Mouse (Mus musculus): ENCODE data around the gene Cx3cr1.

DNA sequence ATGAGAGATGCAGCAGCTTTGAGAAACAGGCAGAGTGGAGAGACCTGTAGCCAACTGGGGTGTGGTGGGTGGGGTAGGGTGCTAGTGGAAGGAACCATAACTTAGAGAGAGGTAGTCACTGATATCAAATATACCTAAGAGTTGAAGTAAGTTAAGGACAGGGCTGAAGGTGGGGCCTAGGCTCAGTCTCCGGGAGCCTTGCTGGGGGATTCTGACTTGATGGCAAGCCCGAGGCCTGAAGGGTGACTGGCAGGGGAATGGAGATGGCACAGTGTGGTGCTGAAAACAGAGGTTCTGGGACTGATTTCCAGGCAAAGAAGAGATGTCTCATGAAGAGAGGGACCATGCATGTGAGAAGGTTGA, 45.1 kb upstream of the Cx3cr1 start:
- no peak for TF ChIP-seq CTCF (conservative IDR thresholded peaks at IDR 0.05; ENCODE audit: low read length)
- no peak for TF ChIP-seq POU5F1 (IDR thresholded peaks at IDR 0.05; ENCODE audit: borderline replicate concordance, low read length)
